Mouse (Mus musculus) kidney, postnatal 4 days (tissue): ENCODE measurements at regions not wholly inside any gene's neighbourhood (a gene's known extent, or its start where the extent isn't known, plus 50 kb on each side); places are given as distances from the start of the nearest gene placed in this dataset.

Source experiments
- DNase-seq, 2 experiments: peaks; one replicate each; pipeline ENCODE4 v3.0.0; 2021; ENCODE audit warnings: mixed read lengths in 2 of 2

- no peak for DNase-seq
Observed at GRCm38 (mm10) chr3:50888571-50889210, 335.6 kb upstream of the Noct start.

GRCm38 (mm10) chr3:50890537-50890936 lies 333.7 kb upstream of the Noct start:
- DNase-seq: no peak

GRCm38 (mm10) chr3:50898179-50898578 lies 326.1 kb upstream of the Noct start:
- DNase-seq: no peak

DNA sequence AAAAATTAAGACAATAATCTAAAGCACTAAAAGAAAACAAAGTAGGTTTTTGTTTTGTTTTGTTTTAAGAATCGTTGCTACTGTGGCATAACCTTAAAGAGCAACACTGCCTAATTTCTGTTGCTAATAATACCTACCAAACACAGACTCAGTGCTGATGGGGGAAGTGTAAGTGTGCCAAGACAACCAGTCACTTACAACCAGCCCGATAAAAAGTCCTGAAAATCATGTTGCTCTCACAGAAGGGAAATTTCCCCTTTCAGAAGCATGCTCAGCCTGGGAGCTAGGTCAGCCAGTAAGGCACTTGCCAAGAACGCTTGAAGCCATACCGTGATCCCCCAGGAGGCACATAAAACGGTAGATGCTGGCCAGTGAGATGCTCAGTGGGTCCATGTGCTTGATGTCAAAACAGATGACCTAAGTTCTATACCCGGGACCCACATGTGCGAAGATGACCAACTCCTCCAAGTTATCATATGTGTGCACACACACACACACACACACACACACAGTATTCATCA lies 324.4 kb upstream of the Noct start:
- DNase-seq: no peak

DNA sequence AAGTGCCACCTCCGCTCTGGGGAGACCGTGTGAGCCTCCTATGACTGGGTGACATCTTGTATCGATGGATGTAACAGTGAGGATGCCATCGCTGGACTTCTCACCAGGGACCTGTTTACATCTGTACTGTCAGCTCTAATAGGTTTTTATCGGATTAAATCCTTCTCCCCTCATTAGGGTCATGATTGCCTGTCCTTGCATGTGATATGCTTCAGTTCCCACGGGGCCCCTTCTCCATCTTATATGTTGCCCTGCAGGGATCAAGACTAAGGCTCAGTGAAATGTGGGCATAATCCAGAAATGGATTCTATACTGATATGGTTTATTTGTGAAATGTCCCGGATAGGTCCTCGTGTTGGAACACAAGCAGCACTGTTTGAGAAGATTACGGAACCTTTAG lies 323.7 kb upstream of the Noct start:
- DNase-seq: no peak

GRCm38 (mm10) chr3:50901321-50901720 lies 322.9 kb upstream of the Noct start:
- DNase-seq: peak in 1 of 2 experiments; percentile 12

GRCm38 (mm10) chr3:50902933-50903332 lies 321.3 kb upstream of the Noct start:
- DNase-seq: peak; percentile 33 to 53

GRCm38 (mm10) chr3:50904716-50905116 lies 319.5 kb upstream of the Noct start:
- DNase-seq: peak; percentile 23 to 47

DNA sequence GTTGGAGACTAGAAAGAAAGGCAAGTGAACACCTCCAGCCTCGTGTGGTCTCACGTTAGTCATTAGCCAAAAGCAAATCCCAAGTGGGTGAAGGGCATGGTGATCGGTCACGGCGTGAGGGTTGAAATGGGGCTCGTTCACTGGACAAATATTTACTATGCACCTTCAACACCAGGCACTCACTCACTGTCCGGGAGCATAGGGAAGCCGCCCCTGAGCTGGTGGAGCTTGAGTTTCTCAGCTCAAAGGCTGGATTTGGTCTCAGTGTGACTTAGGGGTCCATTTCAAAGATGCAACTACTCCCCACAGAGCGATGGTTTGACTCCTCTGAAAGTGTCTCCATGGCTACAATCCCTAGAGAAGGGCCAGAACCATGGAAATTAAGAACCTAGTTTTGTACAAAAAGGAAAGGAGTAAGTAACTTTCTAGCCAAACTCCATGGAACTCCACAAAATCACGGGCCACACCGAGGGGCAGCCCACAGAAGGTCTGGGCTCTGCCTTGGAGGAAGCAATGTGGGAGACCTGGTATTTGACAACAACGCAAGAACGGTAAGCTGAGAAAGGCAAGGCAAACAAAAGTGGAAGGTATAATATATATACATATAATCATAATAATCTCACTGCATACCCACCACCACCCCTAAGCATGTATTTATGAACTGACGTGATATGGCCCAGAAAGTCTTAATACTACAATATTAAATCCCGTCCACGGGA lies 318.8 kb upstream of the Noct start:
- peak; percentile 32 to 64 for DNase-seq

DNA sequence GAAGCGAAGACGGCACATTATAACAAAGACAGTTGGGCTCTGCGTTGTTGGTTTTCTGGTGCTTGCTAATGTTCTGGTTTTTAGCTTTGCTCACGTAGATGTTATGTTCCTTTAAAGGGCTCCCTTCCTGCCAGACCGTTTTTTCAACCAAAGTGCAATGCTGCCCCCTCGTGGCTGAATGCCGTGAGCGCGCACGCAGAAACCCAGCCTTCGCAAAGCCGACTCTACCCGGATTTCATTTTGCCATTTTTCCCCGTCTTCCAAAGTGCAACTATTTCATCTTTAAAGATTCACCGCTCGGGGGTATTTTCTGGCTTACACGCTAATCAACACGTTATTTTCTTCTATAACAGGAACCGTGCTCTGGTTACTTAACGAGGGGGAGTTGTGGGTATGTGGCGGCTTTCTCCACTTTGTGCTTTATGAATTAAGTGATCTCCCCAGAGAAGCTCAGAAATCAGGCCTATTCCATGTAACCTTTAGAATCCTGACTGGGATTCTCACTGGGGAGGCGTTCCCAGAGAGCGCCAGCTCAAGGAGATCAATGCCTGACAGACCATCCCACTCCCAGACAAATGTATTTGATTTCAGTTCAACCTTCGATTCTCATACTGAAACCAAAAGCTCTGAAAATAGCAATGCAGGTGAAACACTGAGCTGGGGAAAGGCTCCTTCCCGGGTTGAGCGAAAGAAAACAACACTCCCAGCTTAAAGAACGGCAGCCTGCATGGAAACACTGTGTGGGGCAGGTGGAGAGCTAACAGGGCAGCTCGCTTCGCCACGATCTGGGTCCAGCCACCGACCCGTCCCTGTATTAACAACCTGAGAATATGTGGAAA lies 318.0 kb upstream of the Noct start:
- DNase-seq: peak; percentile 95 to 97

DNA sequence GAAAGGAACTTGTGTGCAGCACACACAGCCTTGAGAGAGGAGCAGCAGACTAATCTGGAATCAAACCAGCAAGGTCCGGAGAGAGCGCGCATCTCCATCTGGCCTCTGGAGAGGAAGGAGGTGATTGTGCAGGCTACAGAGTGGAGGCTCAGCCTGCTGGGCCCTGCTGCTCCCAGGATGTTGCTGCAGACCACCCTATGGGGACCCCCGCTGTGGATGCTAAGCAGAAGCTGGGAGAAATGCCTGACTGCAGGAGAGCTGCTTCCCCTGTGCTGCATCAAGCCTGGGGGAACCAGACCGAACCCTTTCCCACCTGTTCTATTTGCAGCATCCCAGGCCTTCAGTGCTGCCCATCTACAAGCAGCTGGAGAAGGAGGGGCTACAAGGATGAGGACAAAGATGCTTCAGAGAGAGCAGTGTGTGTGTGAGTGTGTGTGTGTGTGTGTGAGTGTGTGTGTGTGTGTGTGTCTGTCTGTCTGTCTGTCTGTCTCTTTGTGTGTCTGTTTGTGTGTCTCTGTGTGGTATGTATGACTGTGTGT lies 311.2 kb upstream of the Noct start:
- no peak for DNase-seq

DNA sequence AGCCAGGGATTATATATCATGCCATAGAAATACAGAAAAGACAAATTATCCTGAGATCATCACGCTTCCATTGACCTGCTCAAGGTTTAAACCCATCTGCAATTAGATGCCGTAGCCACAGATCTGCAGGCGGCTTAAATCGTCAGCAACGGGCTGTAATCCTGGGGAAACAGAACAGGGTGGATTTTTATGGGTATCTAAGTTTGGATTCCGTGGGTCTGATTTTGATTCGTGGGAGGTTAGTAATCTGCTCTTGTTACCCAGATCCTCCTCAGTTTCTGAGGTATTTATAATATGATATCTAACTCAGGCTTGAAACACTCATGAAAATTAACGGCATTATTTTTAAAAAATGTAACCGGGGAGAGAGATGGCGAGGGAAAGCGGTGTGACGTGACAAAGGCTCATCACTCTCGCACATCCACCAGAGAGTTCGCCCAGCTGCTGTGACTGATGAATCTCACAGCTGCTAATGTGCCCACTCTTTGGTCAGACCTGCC lies 309.3 kb upstream of the Noct start:
- no peak for DNase-seq

DNA sequence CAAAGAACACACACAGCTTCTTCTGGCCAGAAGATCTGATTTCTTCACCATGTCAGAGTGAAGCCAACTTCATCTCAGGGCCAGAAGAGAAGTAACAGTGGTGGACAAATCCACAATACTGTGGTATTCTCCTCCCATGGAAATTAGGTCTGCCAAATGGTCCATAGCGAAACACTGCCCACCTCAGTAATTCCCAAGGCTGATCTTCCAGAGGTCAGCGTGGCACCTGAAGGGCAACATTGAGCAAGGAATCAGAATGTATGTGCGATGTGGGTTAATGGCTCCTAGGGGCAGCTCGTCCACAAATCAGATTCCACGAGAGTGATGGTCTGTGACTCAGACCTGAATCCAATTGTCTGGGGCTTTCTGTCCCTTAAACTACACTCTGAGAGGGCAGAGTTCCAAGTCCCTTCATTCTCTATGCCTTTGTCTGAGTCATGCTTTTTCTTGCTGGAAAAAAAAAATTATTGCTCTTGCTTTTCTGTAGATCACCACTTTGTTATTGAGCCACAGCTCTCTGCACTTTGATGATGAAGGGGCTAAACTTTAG lies 307.9 kb upstream of the Noct start:
- no peak for DNase-seq

- no peak for DNase-seq
Observed at GRCm38 (mm10) chr3:50922347-50922746, 301.9 kb upstream of the Noct start.

- DNase-seq: no peak
Observed at GRCm38 (mm10) chr3:50922832-50923231, 301.4 kb upstream of the Noct start.

- DNase-seq: no peak
Observed at GRCm38 (mm10) chr3:50923327-50923726, 300.9 kb upstream of the Noct start.

GRCm38 (mm10) chr3:50927318-50927717 lies 296.9 kb upstream of the Noct start:
- DNase-seq: peak in 1 of 2 experiments; percentile 18

DNA sequence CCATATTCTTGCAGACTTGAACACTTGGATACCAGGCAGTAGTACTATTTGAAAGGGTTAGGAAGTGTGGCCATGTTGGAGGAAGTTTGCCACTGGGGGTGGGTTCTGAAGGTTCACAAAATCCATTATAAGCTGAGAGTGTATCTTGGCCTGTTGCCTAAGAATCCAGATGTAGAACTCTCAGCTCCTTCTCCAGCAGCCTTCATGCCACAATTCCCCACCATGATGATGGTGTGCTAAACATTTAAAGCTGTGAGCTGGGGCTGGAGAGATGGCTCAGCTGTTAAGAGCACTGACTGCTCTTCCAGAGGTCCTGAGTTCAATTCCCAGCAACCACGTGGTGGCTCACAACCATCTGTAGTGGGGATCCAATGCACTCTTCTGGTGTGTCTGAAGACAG lies 295.2 kb upstream of the Noct start:
- DNase-seq: no peak

- peak in 1 of 2 experiments; percentile 12 for DNase-seq
Observed at GRCm38 (mm10) chr3:50932397-50933089, 291.7 kb upstream of the Noct start.

- DNase-seq: no peak
Observed at GRCm38 (mm10) chr3:50933090-50933443, 291.2 kb upstream of the Noct start.

DNA sequence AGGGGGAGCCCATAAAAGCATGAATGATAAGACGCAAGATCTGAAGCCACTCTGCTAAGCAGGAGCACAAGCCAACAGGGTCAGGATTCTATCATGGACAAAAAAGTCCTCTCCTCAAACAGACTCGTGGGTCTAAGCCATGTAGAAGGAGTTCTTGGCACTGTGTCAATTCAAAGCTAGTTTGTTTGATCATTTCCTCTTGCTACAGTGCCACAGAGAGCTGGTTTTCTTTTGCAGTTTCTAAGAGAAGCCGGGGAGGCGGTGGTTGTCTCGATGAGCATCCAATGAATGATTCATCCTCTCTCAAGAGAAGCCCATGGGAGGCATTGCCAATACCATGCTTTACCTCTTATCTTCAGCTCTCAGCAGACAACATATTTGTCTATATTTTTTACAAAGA lies 284.6 kb upstream of the Noct start:
- no peak for DNase-seq

GRCm38 (mm10) chr3:50940656-50941055 lies 283.6 kb upstream of the Noct start:
- DNase-seq: no peak
